ENCODE assay signal across 24 mouse cellular contexts in the genomic region with DNA sequence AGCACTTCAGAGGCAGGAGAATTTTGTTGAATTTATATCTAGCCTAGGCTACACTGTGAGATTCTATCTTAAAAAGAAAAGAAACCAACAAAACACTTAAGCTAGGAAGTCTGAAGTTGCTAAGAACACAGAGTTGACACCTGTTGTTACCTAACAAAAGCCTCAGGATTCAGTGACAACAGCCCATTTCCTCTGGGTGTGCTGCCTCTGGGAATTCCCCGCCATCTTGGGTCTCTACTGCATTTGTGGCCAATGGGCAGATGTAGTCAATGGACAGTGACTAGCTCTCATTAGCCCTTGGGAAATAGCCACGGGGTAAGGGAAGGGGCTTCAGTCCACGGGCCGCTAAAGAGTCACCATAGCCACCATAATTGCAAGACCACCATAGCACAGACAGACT. TPM values are rescaled to one million over a fixed set of nuclear protein-coding genes. Genes with fewer than 3 reads are reported as not detected.
DNase-seq lines count a peak whose midpoint lies in the region.
"Had no signal": no experiment of that assay in that cellular context is flagged by ENCODE, and none has a peak within 500 bp of the region (broad histone marks: within the 10 kb centered on the region; RNA-seq: fewer than 3 reads in every experiment).

No protein-coding gene starts in this region.

- no peaks in the 10 kb centered on the region for H3K9me3 ChIP-seq in heart, embryonic 10.5 days
- H3K9me3 ChIP-seq: embryonic facial prominence, embryonic 13.5 days; embryonic facial prominence, embryonic 15.5 days; forebrain, embryonic 10.5 days; forebrain, embryonic 12.5 days; G1E had no signal

- H3K4me3 ChIP-seq in heart, embryonic 10.5 days = no peak overlapping the region
- H3K4me3 ChIP-seq: embryonic facial prominence, embryonic 13.5 days; embryonic facial prominence, embryonic 15.5 days; erythroblast, embryonic 14.5 days; forebrain, embryonic 10.5 days; forebrain, embryonic 12.5 days had no signal

- H3K4me1 ChIP-seq in heart, embryonic 10.5 days = no peaks in the 10 kb centered on the region
- H3K4me1 ChIP-seq: embryonic facial prominence, embryonic 15.5 days; forebrain, embryonic 12.5 days had no signal

- peak; percentile 60 for DNase-seq in retina, embryonic 14.5 days (ENCODE audit: low spot score)
- DNase-seq in retina, postnatal 1 day = no peak
- peak; percentile 80 for DNase-seq in R1 (ENCODE audit: low read depth, low spot score)
- no peak for DNase-seq in T-cell, adult 2 months (ENCODE audit: low spot score)
- DNase-seq in heart, embryonic 10.5 days (ENCODE audit: low spot score) = no peak
- DNase-seq: adrenal gland, adult 2 months; adrenal gland, postnatal 10 days; adrenal gland, postnatal 25 days; B cell, adult 2 months; cerebellum, adult 11 months; cerebellum, adult 18-20 months; cerebellum, adult 8-10 months; cerebellum, adult 9-11 months; cerebellum, postnatal 14 days; cerebellum, postnatal 36 days; embryo, embryonic 11 days had no signal

- H3K27me3 ChIP-seq in heart, embryonic 10.5 days (ENCODE audit: insufficient read depth, poor library complexity, severe bottlenecking) = no peaks in the 10 kb centered on the region
- H3K27me3 ChIP-seq: CH12.LX; embryonic facial prominence, embryonic 13.5 days; embryonic facial prominence, embryonic 15.5 days; forebrain, embryonic 12.5 days; Patski had no signal

- H3K36me3 ChIP-seq in heart, embryonic 10.5 days = no peaks in the 10 kb centered on the region
- H3K36me3 ChIP-seq: embryonic facial prominence, embryonic 13.5 days; embryonic facial prominence, embryonic 15.5 days; forebrain, embryonic 10.5 days; forebrain, embryonic 12.5 days; G1E had no signal

- WGBS in heart, embryonic 10.5 days = 77% methylated on average over 4 of the region's 4 CpGs

- H3K27ac ChIP-seq in heart, embryonic 10.5 days = no peak overlapping the region
- H3K27ac ChIP-seq: embryonic facial prominence, embryonic 13.5 days; embryonic facial prominence, embryonic 15.5 days; forebrain, embryonic 10.5 days; forebrain, embryonic 12.5 days had no signal

RNA-seq across cellular contexts. Expression of a gene that starts 31.4 kb away (rescaled TPM):
- 52.1 and 56.2 TPM in 2 replicates for polyA plus RNA-seq in heart, embryonic 10.5 days (2016; fragmentation: Nextera tagmentation; extraction: Ambion mirVana)
- polyA plus RNA-seq: G1E had no signal

RNA-seq across cellular contexts. Expression of a gene that starts 41.8 kb away (rescaled TPM):
- 0.63 and 0.93 TPM in 2 replicates for polyA plus RNA-seq in heart, embryonic 10.5 days (2016; fragmentation: Nextera tagmentation; extraction: Ambion mirVana)
- polyA plus RNA-seq: G1E had no signal

Comparison
In these comparisons a context has a peak if more than half of its experiments do, and no peak if none do; other contexts are left out.
1. DNase-seq: peak in retina, embryonic 14.5 days (single experiment) and R1 (single experiment); none in retina, postnatal 1 day (single experiment), T-cell, adult 2 months (single experiment) and heart, embryonic 10.5 days (single experiment).